Mouse (Mus musculus) kidney, adult 2 months (tissue): Measurements from ENCODE around the gene Gm21083.
"Not testable (repeated sequence)": the region's sequence is repeated elsewhere in the genome, so short reads cannot be mapped to it uniquely, and the experiment has no call there.

ENCODE experiments used
- CTCF ChIP-seq: fragments of 200-500 bp; conservative IDR thresholded peaks from 2 replicates; pipeline ENCODE4 v1.5.1; 2011; ENCODE audit warnings: low read depth, mild to moderate bottlenecking, control low read depth, low read length, moderate library complexity, mixed read lengths; ENCODE audit not compliant: insufficient read depth, insufficient read length
- POLR2A ChIP-seq: fragments of 200-500 bp; IDR thresholded peaks from one replicate; pipeline ENCODE4 v1.6.1; 2011; ENCODE audit warnings: low read depth, low read length, control low read depth

DNA sequence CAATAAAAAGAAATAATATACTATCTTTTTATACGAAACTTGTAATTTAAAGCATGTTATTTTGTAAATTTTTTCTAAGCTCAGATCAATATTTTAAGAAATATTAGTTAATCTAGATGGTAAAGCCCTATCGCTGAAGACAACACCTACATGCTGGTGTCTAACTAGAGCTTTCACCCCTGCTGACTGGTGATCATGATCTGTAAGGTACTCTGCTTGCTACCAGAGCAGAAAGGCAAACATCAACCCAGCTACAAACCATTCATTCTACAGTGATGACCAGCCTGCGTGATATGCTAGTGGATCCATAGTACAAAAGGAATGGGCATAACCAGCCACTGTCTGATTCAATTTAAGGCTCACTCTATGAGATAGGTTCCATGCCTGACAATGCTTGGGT, 24.8 kb downstream of the Gm21083 start:
- not testable (repeated sequence) for TF ChIP-seq CTCF, POLR2A
